Mouse (Mus musculus) urinary bladder, postnatal 10 days (tissue): ENCODE results near the gene Nme4.

Experiments
- DNase-seq: peaks from one replicate; pipeline ENCODE4 v3.0.0; 2022; ENCODE audit warnings: low spot score

Gene Nme4

GRCm38 (mm10) chr17:26064916-26065315 is 30.5 kb downstream of the Nme4 start:
- no peak for DNase-seq

GRCm38 (mm10) chr17:26057787-26058567 is 37.4 kb downstream of the Nme4 start:
- no peak for DNase-seq

DNA sequence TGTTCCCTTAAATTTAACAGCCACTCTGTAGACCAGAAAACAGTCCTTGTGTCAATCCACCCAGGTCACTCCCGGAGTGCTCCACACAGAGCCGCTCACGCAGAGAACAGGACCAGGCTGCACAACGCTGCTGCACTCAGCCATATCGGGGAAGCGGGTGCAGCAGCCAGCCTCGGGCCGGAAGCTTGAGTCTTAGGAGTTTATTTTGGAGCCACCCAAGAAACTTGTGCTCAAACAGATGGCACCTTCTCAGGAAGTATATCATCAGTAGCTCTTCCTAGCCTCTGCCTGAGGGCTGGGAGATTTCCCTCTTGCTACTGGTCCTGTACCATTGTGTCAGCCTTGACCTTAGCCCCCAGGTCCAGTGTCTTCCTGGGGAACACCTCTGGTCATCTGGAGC is 38.1 kb downstream of the Nme4 start:
- no peak for DNase-seq

DNA sequence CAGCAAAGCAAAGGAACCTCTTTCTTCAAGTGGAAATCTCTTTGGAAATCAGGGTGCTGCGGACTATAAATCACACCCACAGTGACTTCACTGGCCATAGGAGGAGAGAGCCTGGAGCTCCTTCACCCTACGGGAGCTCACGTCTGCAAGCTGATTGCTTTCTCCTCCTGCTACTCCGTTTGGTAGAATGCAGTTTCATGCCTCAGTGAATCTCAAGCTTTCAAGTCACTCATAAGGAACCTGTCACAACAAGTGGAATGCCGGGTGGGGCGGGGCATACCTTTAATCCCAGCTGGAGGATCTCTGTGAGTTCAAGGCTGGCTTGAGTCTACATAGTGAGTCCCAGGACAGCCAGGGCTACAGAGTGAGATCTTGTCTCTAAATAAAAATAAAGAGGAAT is 40.2 kb downstream of the Nme4 start:
- DNase-seq: no peak

DNA sequence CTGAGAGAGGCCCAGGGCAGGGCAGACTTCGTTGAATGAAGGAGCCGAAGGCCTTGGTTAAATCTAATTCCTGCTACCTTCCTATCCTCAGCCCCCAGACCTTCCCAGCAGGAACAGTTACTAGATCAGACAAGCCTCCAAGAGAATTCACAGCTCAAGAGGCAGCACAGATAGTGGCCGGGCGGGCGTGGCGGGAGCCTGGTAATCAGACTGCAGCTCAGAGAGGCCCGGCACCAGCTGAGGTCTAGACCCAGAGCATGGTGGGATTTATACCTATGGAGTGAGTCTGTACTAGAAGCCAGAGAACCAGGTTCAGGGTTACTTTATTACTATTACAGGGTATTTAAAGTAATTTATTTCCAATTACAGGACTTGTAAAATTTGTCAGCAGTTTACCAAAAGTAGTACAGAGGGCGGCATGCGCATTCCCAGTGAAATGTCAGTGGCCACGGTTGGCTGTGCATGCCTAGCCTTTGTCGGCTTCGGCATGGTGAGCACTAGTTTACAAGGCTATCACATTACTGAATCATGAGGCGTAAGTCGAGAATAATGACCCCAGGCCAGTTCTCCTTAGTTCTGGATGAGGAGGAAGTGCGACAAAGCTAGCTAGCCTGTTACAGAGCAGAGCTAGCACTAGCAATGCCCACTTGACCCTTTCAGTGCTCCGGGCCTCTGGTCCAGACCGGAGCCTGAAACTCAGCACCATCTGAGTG is 41.1 kb downstream of the Nme4 start:
- no peak for DNase-seq

DNA sequence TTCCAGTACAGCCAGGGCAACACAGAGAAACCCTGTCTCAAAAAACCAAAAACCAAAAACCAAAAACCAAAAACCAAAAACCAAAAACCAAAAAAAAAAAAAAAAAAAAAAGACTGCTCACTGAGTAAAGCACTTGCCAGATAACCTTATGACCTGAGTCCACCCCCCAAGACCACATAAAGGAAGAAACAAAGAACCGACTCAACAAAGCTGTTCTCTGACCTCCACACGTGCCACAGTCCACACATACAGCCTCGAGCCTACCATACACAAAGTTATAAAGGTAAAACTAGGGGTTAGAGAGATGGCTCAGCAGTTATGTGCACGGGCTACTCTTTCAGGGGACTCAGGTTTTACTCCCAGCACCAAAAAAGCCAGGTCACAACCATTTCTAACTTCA is 42.7 kb downstream of the Nme4 start:
- no peak for DNase-seq

- no peak for DNase-seq
These were observed 43.3 kb downstream of the Nme4 start for GRCm38 (mm10) chr17:26052074-26052473.

GRCm38 (mm10) chr17:26048118-26048517 is 47.3 kb downstream of the Nme4 start:
- no peak for DNase-seq

- DNase-seq: no peak
These were observed 49.0 kb downstream of the Nme4 start for GRCm38 (mm10) chr17:26046253-26046997.

DNA sequence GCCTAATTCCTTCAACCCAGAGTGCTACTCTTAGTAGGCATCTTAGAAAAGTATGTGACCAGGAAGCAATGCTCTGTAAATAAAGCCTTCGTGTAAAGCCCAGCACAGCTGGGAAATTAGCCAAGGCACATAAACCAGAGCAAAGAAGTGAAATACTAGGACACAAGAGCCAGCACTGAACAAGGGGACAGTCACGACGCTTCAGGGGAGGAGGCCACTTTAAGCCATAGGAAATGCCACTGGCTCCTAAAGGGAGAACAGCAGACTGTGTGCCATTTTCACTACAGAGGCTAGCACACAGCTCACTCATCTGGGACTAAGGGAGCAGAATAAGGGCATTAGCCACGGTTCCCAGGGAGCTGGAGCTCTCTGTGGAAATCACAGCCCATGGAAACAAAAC is 50.1 kb downstream of the Nme4 start:
- DNase-seq: no peak

- DNase-seq: no peak
These were observed 52.2 kb downstream of the Nme4 start for GRCm38 (mm10) chr17:26043249-26043636.

DNA sequence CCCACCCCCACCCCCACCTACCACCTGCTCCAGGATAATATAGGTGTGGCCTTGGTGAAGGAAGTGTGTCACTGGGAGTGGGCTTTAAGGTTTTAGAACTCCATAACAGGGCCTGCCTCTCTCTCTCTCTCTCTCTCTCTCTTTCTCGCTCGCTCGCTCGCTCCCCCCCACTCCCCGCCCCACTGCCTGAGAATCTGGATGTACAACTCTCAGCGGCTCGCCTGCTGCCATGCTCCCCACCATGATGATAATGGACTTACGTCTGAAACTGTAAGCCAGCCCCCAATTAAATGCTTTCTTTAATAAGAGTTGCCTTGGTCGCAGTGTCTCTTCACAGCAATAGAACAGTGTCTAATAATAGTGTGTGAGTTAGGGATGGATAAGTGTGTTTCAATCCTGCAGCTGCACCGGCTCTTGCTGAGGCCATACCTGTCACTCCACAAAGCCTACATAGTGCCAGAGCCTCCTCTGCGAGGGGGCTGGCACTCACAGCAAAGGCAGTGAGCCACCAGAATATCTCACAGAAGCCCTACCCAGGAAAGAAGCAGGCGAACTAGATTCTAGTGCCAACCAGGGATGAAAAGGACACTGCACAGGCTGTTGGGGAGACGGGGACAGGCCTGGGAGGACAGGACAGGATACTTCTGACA is 52.7 kb downstream of the Nme4 start:
- DNase-seq: no peak
